Mouse (Mus musculus): ENCODE results near the gene Adrb1.

Adrb1 gene

DNA sequence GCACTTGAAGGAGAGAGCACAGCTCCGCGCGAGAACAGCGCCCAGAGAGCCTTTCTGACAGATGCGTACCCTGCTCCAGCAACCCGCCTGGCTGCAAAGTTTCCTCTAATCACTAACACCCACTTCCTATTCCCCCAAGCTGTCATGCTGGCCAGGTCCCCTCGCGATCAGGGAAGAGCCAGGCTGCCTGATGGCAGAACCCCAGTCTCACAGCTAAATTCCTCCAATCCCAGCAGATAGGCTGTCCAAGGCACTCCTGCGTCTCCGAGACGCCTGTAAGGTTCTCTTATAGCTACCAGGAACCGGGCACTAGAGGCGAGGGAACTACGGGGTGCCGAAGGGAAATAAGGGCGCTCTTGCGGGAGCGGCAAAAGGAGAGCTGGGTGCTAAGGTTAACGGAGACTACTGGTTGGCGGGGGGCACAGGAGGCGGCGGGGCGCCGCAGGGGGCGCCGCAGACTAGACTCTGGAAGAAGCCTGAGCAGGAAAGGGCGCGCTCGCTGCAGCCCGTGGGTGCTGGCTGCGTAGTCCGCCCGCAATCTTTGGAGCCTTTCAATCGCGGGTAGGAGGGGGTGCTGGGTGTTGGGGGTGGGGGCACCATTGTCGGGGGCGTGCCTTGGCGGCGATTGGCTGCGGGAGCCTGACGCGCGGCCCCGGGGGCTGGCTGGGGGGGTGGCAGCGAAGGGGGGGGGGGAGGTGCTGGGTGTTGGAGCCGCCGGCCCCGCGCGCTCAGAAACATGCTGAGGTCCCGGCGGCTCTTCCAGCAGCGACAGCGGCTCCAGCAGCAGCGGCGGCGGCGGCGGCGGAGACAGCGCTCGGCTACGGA is at the start of gene Adrb1:
TSS of gene Adrb1 (plus strand) at position 813 of the 825 bp plus-strand sequence.
- DNase-seq (ENCODE audit: low read depth, low spot score): peak; percentile 91

DNA sequence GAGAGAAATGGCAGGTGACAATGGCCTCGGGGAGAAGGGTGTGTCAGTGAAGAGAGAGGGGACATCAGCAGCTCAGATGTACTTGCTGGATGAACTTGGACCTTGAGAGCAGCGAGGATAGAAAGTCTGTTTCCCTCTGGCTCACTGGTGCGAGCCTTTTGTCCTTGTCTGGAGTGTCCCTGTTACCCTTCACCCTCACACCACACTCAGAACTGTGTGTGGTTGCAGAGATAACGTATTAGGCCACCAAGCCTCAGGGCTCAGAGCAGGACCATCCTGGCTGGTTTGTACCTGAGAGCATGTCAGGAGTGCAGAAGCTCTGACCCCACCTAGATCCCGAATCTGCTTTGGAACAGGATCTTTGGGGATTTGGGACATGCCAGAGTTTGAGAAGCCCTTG is 46.3 kb upstream of the Adrb1 start:
- DNase-seq (ENCODE audit: low read depth, low spot score): no peak

DNA sequence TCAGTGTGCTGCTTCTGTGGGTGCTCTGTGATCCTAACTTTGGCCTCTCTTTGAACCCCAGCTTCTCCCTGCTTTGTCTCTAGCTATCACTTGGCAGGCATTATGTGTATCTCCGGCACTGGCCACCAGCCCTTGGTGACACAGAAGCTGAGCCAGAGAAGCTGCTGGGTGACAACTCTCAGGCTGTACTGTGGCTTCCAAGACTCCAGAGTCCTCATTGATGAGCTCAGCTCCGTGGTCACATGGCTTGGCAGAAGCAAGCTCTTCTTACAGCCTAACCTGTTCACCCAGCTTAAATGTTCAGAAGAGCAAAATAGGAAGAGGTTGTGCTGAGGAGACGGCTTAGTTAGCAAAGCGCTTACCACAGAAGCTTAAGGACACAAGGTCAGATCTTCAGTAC is 45.5 kb upstream of the Adrb1 start:
- no peak for DNase-seq (ENCODE audit: low read depth, low spot score)

DNA sequence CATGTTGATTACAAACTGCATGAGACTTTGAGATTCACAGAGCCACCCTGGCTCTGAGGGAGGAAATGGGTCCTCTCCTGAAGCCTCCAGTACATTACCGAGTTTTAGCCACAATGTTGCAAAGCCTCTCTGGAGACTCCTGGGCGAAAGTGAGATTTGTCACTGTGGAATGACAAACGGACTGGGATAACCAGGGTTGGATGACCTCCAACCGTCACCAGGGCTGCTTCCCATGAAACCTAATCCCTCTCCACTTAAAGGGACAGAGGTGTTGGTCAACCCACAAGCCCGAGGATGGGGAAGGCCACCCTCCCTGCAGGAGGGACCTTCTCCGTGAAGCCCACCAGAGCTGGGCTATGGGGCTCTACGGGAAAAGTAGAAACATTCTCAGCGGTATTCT is 44.4 kb upstream of the Adrb1 start:
- no peak for DNase-seq (ENCODE audit: low read depth, low spot score)

DNA sequence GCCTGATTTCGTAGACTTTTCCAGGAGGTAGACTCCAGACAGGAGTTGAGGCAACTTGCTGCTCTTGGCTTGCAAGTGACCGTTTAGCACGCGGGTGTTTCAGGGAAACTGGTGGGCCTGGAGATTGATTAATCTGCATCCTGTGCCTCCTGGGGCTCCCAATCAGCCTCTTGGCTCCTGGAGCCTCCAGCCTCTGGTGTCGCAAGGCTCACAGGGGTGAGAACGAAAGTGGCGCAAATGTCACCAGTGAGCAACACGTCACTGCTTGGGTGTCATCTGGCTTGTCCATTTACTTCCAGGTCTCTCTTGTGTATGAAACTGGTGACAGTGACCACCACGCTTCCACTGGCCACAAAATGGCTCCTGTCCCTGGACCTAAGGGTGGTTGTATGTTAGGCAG is 43.5 kb upstream of the Adrb1 start:
- DNase-seq (ENCODE audit: low read depth, low spot score): no peak

DNA sequence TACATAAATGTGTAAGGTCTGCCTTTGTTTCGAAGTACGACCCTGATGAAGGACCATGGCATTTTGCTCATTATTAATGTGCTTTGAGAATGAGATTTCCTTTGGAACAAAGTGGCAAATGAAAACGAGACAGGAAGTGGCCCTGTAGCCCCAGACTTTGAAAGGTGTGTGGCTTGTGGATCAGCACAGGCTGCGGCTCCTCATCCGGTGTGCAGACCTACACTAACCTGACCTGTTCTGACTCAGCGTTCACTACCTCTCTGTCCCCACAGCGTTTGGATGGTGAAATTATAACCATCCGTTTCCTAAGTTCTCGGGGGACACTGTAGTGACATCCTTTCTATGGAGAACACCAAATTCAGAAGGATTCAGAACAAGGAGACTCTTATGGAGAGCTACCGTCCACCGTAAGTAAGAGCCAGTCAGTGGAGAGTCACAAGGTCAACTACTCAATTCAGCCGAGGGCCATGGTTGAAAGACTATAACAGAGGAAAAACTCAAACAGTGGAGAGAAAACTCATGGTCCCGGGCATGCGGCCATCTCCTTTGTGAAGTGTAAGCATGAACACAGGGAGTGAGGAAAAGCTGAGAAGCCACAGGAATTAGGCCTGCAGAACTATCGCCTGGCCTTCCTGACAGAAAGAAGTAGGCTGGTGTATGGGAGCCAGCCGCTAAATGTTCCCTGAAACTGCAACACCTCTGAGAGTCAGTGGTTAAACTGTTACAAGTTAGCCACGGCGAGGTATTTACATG is 42.6 kb upstream of the Adrb1 start:
- DNase-seq (ENCODE audit: low read depth, low spot score): no peak

DNA sequence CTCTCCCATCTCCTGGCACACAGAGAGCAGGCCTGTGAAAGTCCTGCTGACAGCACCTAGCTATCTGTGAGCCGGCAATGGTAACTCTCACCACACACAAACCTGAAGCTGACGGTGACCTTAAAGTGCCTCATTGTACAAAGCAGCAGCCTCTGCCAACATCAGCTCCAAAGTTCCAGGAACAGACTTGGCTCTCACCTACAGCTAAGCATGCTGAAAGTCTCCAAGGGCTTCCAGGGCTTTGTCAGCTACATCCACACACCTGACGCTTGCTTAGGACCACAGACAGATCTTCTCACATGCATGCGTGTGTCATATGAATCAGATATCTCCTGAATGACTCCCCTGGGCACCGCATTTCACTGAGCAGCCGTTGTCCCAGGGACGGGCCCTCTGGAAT is 42.0 kb upstream of the Adrb1 start:
- no peak for DNase-seq (ENCODE audit: low read depth, low spot score)

DNA sequence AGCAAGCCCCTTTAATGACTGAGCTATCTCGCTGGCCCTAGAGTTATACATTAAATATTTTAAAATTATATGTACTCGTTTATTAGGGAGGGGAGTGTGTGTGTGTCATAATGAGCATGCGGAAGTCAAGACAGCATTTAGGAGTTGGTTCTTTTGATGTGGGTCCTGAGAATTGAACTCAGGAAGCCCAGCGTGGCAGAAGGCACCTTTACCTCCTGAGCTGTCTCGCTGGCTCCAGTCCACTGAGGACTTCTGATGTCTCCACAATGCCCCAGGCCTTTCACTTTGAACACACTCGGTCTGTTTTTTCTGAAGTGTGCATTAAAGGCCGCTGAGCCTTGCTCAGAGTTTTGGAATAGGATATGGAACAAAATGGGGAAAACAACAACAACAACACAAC is 39.7 kb upstream of the Adrb1 start:
- no peak for DNase-seq (ENCODE audit: low read depth, low spot score)

DNA sequence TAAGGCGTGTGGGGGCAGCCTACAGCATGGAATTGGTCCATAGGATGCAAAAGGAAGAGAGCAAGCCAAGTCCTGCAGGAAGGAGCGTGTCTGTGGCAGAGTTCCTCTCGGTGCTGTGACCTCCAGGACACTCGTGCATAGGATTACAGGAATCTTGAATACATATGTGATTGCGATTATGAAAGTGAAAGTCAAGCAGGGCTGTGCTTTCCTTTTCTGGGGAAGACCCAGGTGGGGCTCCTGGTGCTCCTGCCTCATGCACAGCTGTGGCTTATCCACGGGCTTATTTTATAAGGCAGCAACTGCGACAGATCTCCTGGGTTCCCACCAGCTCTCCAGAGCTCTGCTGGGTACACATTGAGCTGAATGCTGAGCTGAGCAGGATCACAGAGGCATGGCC is 39.2 kb upstream of the Adrb1 start:
- no peak for DNase-seq (ENCODE audit: low read depth, low spot score)

DNA sequence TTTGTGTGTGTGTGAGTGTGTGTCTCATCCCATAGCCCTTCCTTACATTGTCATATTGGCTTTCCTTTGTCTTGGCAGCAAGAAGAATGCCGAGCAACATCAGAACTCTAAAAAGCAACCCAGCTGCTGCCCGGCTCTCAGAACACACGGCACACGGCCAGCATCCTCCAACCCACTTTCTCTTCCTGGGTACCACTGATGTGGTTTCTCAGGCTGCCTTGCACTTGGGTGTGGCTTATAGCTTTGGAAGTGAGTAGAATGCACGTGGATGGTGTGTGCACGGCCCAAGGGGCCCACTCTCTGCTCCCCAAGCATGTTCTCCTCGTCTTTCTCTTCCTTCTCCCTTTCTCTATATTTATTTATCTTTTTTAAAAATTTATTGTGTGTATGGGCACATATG is 36.5 kb upstream of the Adrb1 start:
- peak; percentile 69 for DNase-seq (ENCODE audit: low read depth, low spot score)

DNA sequence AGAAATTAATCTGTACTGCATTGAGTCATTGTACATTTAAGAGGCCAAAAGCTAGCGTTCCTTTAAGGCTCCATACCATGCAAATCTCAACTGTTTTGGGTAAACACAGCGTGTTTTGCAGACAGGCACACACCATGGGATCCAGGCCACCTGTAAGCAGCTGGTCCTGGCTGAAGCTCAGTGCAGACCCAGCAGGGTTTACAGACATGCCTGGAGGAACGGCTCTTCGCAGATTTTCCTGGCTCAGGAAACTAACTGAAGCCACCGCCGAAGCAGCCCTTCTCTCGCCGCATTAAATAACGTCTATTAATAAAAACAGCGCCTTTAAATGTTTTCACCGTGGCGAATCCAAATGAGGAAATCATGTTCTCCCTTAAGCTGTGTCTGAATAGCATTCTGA is 35.8 kb upstream of the Adrb1 start:
- DNase-seq (ENCODE audit: low read depth, low spot score): no peak

DNA sequence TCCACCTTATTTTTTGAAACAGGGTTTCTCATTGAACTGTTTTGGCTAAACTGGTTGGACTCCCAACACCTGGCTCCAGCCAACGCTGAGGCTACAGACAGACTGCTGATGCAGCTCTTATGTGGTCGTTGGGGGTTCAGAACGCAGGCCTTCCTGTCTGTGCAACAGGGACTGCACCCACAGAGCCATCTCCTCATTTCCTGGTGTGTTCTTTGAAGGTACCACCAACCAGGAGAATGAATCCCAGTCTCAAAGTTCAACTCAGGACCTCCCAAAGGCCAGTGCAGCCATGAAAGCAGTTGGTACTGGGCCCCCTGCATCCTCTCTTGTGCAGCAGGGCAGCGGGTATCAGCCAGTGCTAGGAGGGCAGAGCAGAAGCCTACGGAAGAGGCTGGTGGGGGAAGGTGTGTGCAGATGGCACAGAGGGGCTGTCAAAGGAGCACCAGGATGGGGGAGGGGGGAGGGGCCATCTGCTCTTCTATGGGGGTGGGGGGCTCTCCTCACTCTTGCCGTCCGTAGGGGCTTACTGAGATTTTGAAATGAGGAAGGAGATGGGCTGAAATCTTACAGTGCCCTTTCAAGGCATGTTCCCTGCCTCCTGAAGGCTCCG is 34.9 kb upstream of the Adrb1 start:
- no peak for DNase-seq (ENCODE audit: low read depth, low spot score)

DNA sequence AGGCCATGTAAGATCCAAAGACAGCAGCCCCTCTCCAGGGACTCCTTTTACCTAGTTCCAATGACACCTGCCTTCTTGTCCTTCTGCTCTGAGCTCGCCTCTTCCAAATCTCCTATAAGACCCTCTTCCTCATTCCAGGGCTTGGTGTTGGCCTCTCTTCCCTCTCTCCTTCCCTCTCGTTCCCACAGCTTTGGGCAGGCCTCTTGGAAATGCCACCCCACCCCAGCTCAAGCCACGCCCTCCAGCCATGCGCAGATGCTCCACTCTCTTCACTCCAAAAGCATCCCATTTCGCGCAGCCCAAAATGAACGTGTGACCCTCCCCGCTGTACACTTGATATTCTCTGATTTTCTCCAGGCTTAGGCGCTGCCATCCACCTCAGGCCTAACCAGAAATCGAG is 34.3 kb upstream of the Adrb1 start:
- no peak for DNase-seq (ENCODE audit: low read depth, low spot score)

DNA sequence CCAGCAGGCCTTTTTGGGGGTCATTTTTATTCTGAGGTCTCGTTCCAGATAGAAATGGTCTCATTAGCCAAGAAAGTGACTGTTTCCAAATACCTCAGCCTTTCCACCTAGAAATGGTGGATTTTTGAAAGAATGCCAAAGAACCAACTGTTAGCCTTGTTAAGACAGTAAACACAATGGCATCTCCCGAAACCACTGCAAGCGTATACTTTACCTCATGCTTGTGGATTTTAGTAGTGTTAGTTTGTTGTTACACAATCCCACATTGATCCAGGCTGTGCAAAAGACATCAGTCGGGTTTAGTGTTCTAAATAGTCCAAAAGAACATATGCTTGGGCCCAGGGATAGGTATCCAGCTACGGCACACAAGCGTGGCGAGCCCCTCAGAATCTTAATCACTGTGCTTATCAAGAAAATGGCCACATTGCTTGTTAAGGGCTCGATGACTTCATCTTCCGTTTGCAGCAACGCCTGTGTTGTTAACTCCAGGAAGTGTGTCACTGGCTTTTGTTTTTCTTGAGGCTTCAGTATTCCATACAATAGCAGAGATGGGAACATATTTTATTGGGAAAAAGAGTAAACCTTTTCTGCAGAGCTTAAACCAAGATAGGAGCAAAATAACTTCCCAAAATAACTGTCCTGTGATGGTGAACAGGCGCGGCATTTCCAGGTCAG is 33.2 kb upstream of the Adrb1 start:
- DNase-seq (ENCODE audit: low read depth, low spot score): no peak

DNA sequence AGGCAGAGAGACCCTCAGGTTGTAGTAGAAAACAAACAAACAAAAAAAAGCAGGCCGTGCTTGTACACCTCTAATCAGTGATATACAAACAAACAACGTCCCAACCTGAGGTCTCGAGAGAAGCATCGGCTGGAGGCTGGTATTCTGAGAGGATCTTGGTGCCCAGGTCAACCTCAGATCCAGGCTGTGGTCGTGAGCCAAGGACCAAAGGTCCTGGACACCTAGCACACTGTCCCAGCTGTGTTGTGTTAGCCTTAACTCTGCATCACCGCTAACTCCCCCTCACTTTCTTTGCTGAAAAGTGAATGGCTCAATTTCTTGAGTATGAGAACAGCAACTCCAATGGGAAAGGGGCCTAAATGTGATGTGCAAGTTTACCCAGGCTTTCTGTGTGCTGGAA is 32.5 kb upstream of the Adrb1 start:
- DNase-seq (ENCODE audit: low read depth, low spot score): no peak

DNA sequence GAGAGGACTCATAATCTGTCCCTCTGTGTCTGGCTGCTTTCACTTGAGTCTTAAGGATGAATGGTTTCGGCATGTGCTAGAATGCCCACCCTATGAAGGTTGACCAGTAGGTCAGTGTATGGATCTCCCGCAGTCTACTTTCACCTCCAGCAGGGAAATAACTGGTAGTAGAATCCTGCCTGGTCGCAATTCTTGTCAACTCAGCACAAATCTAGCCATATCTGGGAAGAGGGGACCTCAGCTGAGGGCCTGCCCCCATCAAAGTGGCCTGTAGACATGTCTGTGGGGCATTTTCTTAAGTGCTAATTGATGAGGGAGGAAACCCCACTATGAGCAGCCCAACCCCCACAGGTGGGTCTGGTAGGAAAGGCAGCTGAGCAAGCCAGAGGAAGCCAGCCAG is 30.9 kb upstream of the Adrb1 start:
- no peak for DNase-seq (ENCODE audit: low read depth, low spot score)

DNA sequence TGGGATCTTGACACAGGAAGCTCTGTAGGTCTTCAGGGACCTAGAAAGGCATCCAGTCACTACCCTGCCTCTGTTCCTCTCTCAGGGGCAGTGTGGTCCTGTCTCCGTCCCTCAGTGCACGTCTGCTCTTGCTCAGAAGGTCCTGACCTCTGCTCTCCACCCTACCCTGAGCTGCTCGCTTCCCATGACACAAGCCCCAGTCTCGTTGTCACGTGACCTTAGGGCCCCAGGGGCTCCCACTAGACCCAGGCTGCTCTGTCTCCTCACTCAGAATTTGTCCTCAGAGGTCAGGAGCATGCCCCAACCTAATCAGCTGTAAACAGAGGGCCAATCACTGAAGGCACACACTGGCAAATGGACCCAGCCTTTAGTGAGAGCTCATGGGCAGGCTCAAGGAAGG is 29.5 kb upstream of the Adrb1 start:
- DNase-seq (ENCODE audit: low read depth, low spot score): no peak

DNA sequence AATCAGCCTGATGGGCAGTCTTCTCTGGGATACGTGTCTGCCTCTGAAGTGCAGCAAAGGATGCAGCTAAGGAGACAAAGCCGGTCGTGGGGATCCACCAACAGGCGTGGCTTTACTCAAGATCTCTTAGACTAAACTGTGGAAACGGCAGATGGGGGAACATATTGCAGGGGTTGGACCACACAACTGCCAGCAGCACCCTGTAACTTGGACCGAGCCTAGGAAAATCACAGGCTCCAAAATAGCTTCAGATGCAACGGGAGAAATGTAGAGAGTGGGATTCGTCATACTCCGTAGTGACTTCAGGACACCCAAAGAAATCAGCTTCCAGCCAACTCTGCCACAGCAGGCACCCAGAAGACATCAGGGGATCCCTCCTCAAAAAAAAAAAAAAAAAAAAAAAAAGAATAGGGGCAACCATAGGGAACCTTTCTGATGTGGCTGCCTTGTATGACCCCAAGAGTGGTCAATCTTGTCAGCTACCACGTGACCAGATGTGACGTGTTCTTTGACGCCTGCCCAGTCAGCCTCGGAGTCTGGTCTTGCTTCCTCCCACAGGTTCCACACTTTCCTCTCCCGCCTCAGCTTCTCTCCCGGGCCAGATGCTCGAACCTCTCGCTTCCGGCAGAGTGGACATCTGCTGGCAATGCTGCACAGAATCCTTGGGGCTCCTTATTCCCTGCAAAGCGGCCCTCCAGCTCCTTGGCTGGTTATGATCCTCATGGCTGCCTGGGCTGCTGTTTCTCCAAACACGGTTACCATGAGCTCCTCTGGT is 24.4 kb upstream of the Adrb1 start:
- DNase-seq (ENCODE audit: low read depth, low spot score): peak; percentile 94

DNA sequence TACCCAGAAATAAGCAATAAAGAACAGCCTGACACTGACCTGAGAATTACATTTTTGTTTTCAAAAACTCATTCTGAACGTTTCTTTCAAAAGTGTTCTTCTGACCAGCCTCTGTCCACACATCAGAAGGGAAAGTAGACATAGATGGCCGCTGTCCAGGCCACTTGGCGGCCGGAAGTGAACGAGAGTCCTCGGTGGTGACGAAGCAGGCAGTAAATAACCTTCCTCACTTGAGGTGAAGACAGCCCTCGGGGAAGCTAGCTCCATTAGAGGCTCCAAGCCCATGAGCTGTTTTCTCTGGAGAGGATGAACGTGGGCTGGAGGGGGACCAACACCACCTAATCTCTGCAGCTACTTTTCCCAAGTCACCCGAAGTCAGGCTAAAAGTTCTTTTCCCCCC is 21.2 kb upstream of the Adrb1 start:
- DNase-seq (ENCODE audit: low read depth, low spot score): no peak

DNA sequence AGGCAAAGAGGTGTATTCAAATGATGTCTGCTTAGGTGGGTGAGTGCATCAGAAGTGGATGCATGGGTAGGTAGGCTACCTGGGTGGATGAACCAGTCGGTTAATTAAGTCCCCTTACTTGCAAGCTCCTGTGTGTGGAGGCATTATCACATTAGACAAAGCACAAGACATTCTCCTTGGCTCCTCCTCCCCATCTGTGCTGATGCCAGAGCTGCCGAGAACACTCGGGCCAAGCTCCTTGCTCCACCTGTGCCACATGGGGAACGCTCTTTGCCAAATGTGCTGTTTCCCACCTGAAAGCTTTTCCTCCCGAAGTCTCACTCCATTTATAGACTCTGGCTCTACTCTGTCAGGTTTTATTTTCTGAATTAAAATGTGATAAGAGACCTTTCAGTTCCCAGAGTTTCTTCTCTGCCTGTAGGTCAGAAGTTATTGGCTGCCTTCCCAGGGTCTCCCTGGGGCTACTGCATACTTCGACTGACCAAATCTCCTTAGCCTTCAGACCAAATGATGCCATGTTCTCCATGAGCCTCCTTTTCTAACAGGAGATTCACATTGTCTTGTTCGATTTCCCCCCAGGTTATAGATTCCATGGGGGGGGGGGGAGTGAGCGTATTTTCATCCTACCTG is 20.5 kb upstream of the Adrb1 start:
- peak; percentile 66 for DNase-seq (ENCODE audit: low read depth, low spot score)

DNA sequence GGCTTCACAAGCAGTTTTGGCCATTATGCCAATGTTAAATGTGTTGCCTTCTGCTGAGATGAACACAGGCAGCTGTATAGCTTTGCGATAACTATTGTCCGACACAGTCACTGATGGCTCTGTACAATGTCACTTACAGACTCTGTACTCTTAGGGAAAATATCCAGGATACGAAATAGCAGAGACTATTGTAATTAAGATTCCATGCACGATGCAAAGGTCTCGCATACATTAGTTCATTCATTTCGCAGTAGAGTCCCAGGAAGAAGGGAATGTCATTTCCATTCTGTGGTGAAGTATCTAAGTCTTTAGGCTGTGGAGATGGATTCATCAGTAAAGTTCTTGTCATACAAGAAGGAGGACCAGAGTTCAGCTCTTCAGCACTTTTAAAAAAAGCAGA is 20.0 kb upstream of the Adrb1 start:
- no peak for DNase-seq (ENCODE audit: low read depth, low spot score)
